Mouse (Mus musculus) heart, adult 2 months (tissue): ENCODE measurements at regions not wholly inside any gene's neighbourhood (a gene's known extent, or its start where the extent isn't known, plus 50 kb on each side); places are given as distances from the start of the nearest gene placed in this dataset.

Experiments used
- DNase-seq, 2 experiments: peaks; one replicate each; pipeline ENCODE4 v3.0.0; 2021
- H3K27ac ChIP-seq: fragments of 200-600 bp; 2 replicates; pipeline ENCODE4 v1.8.1; 2022
- H3K27me3 ChIP-seq: fragments of 200-500 bp; 2 replicates; pipeline ENCODE4 v1.6.1; 2012; ENCODE audit warnings: mild to moderate bottlenecking, low read length, inconsistent platforms, mixed read lengths; ENCODE audit not compliant: control insufficient read depth, insufficient read depth
- H3K36me3 ChIP-seq: fragments of 200-500 bp; 2 replicates; pipeline ENCODE4 v1.6.1; 2012; ENCODE audit warnings: low read length, inconsistent platforms; ENCODE audit not compliant: control insufficient read depth, insufficient read depth
- H3K4me1 ChIP-seq: fragments of 200-500 bp; 2 replicates; pipeline ENCODE4 v1.6.1; 2011; ENCODE audit warnings: low read length; ENCODE audit not compliant: control insufficient read depth, insufficient read depth
- H3K4me3 ChIP-seq: fragments of 200-600 bp; 2 replicates; pipeline ENCODE4 v1.8.1; 2022
- H3K79me2 ChIP-seq: fragments of 200-500 bp; replicated peaks from 2 replicates; pipeline ENCODE4 v1.6.1; 2012; ENCODE audit warnings: mild to moderate bottlenecking, inconsistent platforms, low read length, moderate library complexity, mixed read lengths; ENCODE audit not compliant: control insufficient read depth, insufficient read depth
- H3K9ac ChIP-seq: fragments of 200-500 bp; 2 replicates; pipeline ENCODE4 v1.6.1; 2012; ENCODE audit warnings: low read depth, mild to moderate bottlenecking, control low read depth, inconsistent platforms, low read length, mixed read lengths
- CTCF ChIP-seq: fragments of 200-600 bp; IDR thresholded peaks from 2 replicates; pipeline ENCODE4 v1.8.1; 2022; ENCODE audit warnings: antibody characterized with exemption, mild to moderate bottlenecking, moderate library complexity
- EP300 ChIP-seq: fragments of 200-500 bp; IDR thresholded peaks from 2 replicates; pipeline ENCODE4 v1.6.1; 2011; ENCODE audit warnings: low read depth, low read length, control low read depth; ENCODE audit not compliant: insufficient read depth
- POLR2A ChIP-seq: fragments of 200-500 bp; IDR thresholded peaks from 2 replicates; pipeline ENCODE4 v1.6.1; 2011; ENCODE audit warnings: mild to moderate bottlenecking, low read depth, low read length, control low read depth; ENCODE audit not compliant: insufficient read depth
- WGBS: fragments of 180-500 bp; shearing (Covaris S2); methylation state at CpG from one replicate; pipeline ENCODE4 v1.1.7; 2018; 5-methylcytosine and 5-hydroxymethylcytosine counted together
- intact Hi-C: fragments of 180-260 bp; cut with DNase I; formaldehyde crosslinking; loops from one replicate; pipeline ENCODE4 v1.15.1; 2025

DNA sequence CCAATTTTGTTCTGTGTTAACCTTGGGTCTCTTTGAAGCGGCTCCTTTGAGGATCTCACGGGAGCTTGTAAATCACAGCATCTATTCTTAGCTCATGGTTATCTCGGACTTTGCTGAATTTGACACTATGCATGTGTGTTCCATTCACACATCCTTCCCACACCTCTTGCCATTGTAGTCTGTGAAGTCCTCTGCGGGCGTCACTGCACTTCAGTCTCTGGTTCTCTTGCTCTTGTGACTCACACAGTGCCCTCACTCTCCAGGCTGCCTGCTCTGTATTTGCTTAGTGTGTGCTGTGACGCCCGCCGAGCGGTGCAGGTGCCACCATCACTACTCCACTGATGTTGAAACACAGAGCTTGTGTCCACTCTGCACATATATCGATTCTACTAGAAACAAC, 1271.2 kb downstream of the Synb start:
- DNase-seq: no peak
- no peak for TF ChIP-seq POLR2A
- no peak for TF ChIP-seq CTCF
- TF ChIP-seq EP300: no peak
- intact Hi-C loops: no loop called here
- Histone ChIP-seq H3K9ac (no peak overlapping the region), H3K4me1 (no peaks in the 10 kb centered on the region), H3K79me2 (no peaks in the 10 kb centered on the region), H3K27ac (no peak overlapping the region), H3K4me3 (no peak overlapping the region), H3K27me3 (no peaks in the 10 kb centered on the region), H3K36me3 (no peaks in the 10 kb centered on the region)
- 56% methylated on average over 10 of the region's 10 CpGs for WGBS

DNA sequence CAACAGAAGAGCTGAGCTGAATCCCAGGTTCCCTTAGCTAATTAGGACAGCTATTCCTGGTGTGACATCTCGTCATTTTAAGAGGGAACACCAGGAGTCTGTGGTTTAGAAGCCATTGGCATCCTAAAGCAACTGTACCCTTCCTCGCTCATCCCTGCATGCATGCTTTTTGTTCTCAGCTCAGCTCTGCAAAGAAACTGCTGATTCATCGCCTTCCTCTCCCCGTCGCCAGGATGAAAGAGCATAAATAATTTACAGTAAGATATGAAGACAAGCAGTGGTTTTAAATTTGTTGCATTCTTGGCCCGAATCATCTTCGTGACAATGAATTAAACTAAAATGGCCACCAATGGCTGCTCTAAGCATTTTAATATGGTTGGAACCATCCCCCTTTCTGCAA, 1272.9 kb downstream of the Synb start:
- no peak for TF ChIP-seq EP300
- TF ChIP-seq CTCF: no peak
- TF ChIP-seq POLR2A: no peak
- 76% methylated on average over 7 of the region's 7 CpGs for WGBS

GRCm38 (mm10) chr14:68020769-68021168, 1273.3 kb downstream of the Synb start:
- Histone ChIP-seq H3K27me3 (no peaks in the 10 kb centered on the region), H3K27ac (no peak overlapping the region), H3K4me3 (no peak overlapping the region), H3K36me3 (no peaks in the 10 kb centered on the region), H3K79me2 (no peaks in the 10 kb centered on the region), H3K4me1 (no peaks in the 10 kb centered on the region), H3K9ac (no peak overlapping the region)
- intact Hi-C loops: no loop called here
- TF ChIP-seq POLR2A (no peak), EP300 (no peak), CTCF (no peak)
- WGBS: 77% methylated on average over 6 of the region's 6 CpGs
- DNase-seq: no peak

More for the DNA sequence above, 1272.9 kb downstream of the Synb start:
- Histone ChIP-seq H3K9ac (no peak overlapping the region), H3K4me3 (no peak overlapping the region), H3K27ac (no peak overlapping the region), H3K27me3 (no peaks in the 10 kb centered on the region), H3K79me2 (no peaks in the 10 kb centered on the region), H3K36me3 (no peaks in the 10 kb centered on the region), H3K4me1 (no peaks in the 10 kb centered on the region)
- DNase-seq: no peak
- intact Hi-C loops: no loop called here

DNA sequence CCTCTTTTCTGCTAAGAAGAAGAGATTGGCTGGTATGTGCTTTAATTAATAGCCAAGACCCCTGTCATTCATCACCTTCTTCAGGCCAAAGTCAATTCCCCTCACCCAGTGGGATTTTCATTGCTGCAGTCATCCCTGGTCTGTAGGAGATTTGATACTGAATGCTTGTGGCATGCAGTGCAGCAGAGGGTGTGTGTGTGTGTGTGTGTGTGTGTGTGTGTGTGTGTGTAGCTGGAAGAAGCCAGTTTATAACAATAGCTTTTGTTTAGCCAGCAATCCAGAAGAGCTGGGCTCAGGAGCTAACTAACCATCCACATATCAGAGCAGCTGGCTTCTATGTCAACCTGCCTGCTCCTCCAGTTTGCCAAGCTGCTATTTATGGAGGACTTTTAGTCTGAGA, 1275.4 kb downstream of the Synb start:
- Histone ChIP-seq H3K36me3 (no peaks in the 10 kb centered on the region), H3K9ac (no peak overlapping the region), H3K4me1 (no peaks in the 10 kb centered on the region), H3K27ac (no peak overlapping the region), H3K27me3 (no peaks in the 10 kb centered on the region), H3K4me3 (no peak overlapping the region), H3K79me2 (no peaks in the 10 kb centered on the region)
- TF ChIP-seq CTCF: no peak
- no peak for TF ChIP-seq POLR2A
- no peak for TF ChIP-seq EP300
- intact Hi-C loops: no loop called here
- DNase-seq: no peak

DNA sequence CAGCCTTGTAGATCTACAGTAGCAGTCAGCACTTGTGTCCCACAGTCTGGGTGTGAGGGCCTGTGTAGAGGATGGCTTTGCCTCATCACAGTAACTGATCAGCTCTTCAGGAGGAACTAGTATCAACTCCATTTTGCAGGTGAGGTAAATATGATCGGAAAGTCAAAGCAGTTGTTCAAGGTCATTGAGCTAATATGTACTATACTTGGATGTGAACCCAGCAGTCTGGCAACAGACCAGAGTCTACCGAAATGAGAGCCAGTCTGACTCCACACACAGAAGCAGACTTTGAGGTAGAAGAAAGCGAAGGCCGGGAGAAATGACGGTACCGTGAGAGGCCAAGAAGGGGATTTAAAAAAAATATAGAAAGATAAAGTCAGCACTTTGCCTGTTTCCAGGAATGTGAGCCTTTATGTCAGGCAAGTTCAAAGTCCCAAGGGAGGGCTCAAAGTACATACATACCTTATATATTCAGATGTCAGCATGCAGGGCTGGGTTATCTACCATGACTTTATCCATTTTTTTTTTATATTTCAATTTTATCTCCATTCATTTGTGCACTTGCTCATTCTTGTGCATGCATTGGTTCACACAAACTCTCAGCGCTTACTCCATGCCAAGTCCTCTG, 1297.2 kb downstream of the Synb start:
- no peak for DNase-seq
- intact Hi-C loops: no loop called here
- Histone ChIP-seq H3K27me3 (no peaks in the 10 kb centered on the region), H3K79me2 (no peaks in the 10 kb centered on the region), H3K4me1 (peaks cover 1% of the 10 kb centered on the region; the same call in 1 of the 2 replicates), H3K4me3 (no peak overlapping the region), H3K9ac (no peak overlapping the region), H3K36me3 (no peaks in the 10 kb centered on the region), H3K27ac (no peak overlapping the region)
- TF ChIP-seq CTCF (no peak), EP300 (no peak), POLR2A (no peak)
- 75% methylated on average over 7 of the region's 7 CpGs for WGBS

DNA sequence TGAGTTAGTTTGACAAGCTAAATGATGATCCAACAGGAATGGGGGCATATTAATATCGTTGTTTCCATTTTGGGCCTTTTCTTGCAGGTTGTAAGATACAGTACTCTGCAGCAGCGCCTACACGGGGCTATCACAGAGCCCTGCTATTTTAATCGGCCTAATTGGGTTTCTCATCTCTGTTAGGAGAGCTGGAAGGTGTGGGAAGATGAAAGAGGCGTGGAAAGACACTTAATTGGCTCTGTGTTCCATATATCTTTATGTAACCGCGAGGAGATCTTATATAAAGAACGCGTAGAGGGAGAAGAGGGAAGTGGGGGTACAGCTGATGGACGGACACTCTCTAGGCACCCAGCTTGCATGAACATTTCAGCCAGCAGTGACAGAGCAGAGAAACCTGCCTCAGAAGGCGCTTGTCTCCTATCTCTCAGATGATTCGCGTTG, 1300.5 kb downstream of the Synb start:
- no peaks in the 10 kb centered on the region for H3K36me3 ChIP-seq
- no peak overlapping the region for H3K9ac ChIP-seq
- TF ChIP-seq CTCF (no peak), EP300 (no peak), POLR2A (no peak)
- H3K79me2 ChIP-seq: no peaks in the 10 kb centered on the region
- no peak overlapping the region for H3K4me3 ChIP-seq
- no peak overlapping the region for H3K27ac ChIP-seq
- WGBS: 58% methylated on average over 13 of the region's 13 CpGs
- DNase-seq: no peak
- intact Hi-C loops: loop anchor here (1.0 to 5.0 kb wide), 3 partner anchors 74 to 499 kb away; no protein-coding TSS in a partner anchor
- peaks cover 1% of the 10 kb centered on the region; the same call in 1 of the 2 replicates for H3K4me1 ChIP-seq
- H3K27me3 ChIP-seq: no peaks in the 10 kb centered on the region
